Mouse (Mus musculus): Measurements from ENCODE around the gene Strap. TPM values are rescaled to one million over a fixed set of nuclear protein-coding genes. Genes with fewer than 3 reads are reported as not detected.
A peak's percentile ranks its signal among the peaks of the same experiment; 100 is the strongest.

The Strap gene
- 161 and 176 TPM in 2 replicates for polyA plus RNA-seq (2014; fragmentation: Nextera tagmentation; extraction: Ambion mirVana)

DNA sequence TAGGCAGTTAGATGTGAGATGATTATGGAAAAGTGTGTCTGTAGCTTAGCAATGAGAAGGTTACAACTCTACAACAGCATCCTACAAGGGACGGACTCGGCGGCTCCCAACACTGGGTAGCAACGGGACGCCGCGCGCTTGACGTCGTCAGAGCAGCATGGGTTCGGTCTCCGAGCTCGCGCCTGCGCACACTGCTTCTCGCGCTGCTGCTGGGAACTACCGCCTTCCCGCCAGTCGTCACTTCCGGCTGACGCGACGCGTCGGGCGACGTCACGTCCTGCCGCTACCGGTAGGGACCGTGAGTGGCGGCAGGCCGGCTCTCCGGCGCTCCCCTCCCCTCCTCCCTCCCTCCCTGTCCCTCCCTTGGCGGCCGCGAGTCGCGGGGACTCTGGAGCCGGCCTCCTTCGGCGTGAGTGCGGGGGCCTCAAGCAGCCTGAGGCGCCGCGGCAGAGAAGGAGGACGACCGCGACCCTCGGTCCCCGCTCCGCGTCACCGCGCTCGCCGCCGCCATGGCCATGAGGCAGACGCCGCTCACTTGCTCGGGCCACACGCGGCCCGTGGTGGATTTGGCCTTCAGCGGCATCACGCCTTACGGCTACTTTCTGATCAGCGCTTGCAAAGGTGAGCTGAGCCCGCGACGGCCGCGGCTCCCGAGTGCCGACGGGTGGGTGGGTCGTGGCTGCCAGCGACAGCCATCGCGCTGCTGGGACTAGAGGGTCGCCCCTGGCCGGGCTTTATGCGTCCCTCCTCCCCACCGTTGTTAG lies at the start of gene Strap:
Gene Strap, plus strand, starts transcription at position 233 of the 764 bp plus-strand sequence.
- peak within 1 kb of the TSS; percentile 98 for H3K4me3 ChIP-seq (ENCODE audit: low read depth, low read length)
- peak within 1 kb of the TSS; percentile 86 for H3K27ac ChIP-seq (replicated peaks; ENCODE audit: low read depth, low read length)
- H3K4me1 ChIP-seq (ENCODE audit: control insufficient read depth, insufficient read depth, low read length) = peaks cover 14% of the 10 kb centered on the region
- peak; percentile 99 for ATAC-seq (ENCODE audit: low read depth)
- WGBS = under 1% methylated on average over 32 of the region's 86 CpGs
- peak within 1 kb of the TSS; percentile 86 for H3K4me2 ChIP-seq (ENCODE audit: low read depth, low read length)
- peak; percentile 98 for DNase-seq (ENCODE audit: low spot score)
- no peaks in the 10 kb centered on the region for H3K9me3 ChIP-seq (ENCODE audit: control insufficient read depth, low read length)
- H3K27me3 ChIP-seq (replicated peaks; ENCODE audit: control insufficient read depth, insufficient read depth, low read length) = no peaks in the 10 kb centered on the region
- H3K36me3 ChIP-seq (ENCODE audit: control insufficient read depth, insufficient read depth, low read length) = peaks cover 29% of the 10 kb centered on the region
- peak within 1 kb of the TSS; percentile 90 for H3K9ac ChIP-seq (ENCODE audit: low read depth, low read length)

DNA sequence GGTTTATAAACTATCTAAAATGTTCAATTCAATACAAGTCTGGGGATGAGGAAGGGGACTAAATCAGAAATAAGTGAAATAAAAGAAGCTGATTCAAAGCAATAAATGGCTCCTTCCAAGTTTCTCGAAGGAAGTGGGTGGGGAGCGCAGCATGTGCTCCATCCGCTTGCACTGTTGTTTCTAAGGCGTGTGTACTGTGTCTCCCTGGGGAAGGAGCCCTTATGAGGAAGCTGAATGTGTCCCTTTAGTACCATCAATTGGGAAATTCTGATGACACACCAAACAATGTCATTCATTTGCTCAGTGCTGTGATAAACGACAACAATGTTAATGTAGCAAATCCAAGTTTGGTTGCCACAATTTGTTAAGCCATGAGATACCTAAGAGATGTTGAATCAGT lies 47.2 kb upstream of the Strap start:
- no peaks in the 10 kb centered on the region for H3K36me3 ChIP-seq (ENCODE audit: control insufficient read depth, insufficient read depth, low read length)
- no peaks in the 10 kb centered on the region for H3K27me3 ChIP-seq (replicated peaks; ENCODE audit: control insufficient read depth, insufficient read depth, low read length)
- no peak overlapping the region for H3K4me2 ChIP-seq (ENCODE audit: low read depth, low read length)
- peaks cover 10% of the 10 kb centered on the region; the same call in 1 of the 2 replicates for H3K4me1 ChIP-seq (ENCODE audit: control insufficient read depth, insufficient read depth, low read length)
- H3K4me3 ChIP-seq (ENCODE audit: low read depth, low read length) = no peak overlapping the region
- 86% methylated on average over 5 of the region's 5 CpGs for WGBS
- H3K9ac ChIP-seq (ENCODE audit: low read depth, low read length) = no peak overlapping the region
- no peak overlapping the region for H3K27ac ChIP-seq (replicated peaks; ENCODE audit: low read depth, low read length)
- DNase-seq (ENCODE audit: low spot score) = no peak
- H3K9me3 ChIP-seq (ENCODE audit: control insufficient read depth, low read length) = no peaks in the 10 kb centered on the region
- ATAC-seq (ENCODE audit: low read depth) = no peak

DNA sequence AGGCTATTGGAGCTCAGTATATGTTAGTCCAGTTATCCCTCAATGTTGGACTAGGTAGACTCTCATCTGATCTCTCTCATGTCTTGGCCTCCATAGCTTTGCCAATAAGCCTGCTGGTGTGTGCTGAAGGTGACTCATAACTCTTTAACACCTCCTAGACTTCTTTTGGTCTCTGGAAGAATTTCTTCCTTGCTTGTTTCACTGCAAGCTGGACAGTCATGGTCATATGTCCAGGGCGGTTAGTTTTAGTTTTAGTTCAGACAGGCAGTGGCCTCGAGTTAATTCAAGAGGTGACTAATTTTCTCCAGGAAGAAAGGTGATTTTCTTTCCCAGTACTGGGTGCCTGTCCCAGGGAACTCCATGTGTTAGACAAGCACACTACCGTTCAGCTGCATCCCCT lies 46.8 kb upstream of the Strap start:
- Histone ChIP-seq H3K4me2 (ENCODE audit: low read depth, low read length) (no peak overlapping the region), H3K27ac (replicated peaks; ENCODE audit: low read depth, low read length) (no peak overlapping the region), H3K27me3 (replicated peaks; ENCODE audit: control insufficient read depth, insufficient read depth, low read length) (no peaks in the 10 kb centered on the region), H3K9me3 (ENCODE audit: control insufficient read depth, low read length) (no peaks in the 10 kb centered on the region), H3K4me1 (ENCODE audit: control insufficient read depth, insufficient read depth, low read length) (peaks cover 10% of the 10 kb centered on the region; the same call in 1 of the 2 replicates), H3K9ac (ENCODE audit: low read depth, low read length) (no peak overlapping the region), H3K4me3 (ENCODE audit: low read depth, low read length) (no peak overlapping the region), H3K36me3 (ENCODE audit: control insufficient read depth, insufficient read depth, low read length) (no peaks in the 10 kb centered on the region)
- no peak for ATAC-seq (ENCODE audit: low read depth)
- no peak for DNase-seq (ENCODE audit: low spot score)
- WGBS = 77% methylated on average over 3 of the region's 3 CpGs

DNA sequence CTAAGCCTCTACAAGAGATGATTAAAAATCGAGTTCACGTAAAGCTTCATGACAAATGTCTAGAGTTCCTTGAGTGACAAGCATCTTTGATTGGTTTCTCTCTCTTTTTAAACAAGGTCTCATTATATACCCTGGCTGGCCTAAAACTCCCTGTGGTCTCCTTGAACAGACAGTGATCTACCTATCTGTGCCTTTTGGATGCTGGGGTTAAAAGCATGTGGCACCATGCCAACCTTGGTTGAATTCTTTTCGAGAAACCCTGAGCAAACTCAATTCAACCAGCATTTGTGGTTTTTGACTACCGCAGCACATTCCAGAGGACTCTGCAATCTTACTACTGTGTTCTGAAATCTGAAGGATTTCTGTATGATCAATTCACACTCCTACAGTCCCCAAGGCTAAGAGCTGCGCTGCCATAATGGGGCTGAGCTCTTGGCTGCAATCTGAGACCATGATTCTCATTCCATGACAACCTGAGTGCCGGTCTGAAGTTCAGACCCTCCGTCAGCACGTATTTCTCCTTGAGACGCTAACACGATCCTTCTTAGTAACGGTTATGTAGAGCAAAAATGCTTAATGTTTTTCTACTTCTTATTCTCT lies 46.3 kb upstream of the Strap start:
- Histone ChIP-seq H3K9ac (ENCODE audit: low read depth, low read length) (no peak overlapping the region), H3K4me1 (ENCODE audit: control insufficient read depth, insufficient read depth, low read length) (peaks cover 10% of the 10 kb centered on the region; the same call in 1 of the 2 replicates), H3K27ac (replicated peaks; ENCODE audit: low read depth, low read length) (no peak overlapping the region), H3K4me2 (ENCODE audit: low read depth, low read length) (peak overlapping the region; percentile 25), H3K4me3 (ENCODE audit: low read depth, low read length) (no peak overlapping the region), H3K9me3 (ENCODE audit: control insufficient read depth, low read length) (no peaks in the 10 kb centered on the region), H3K27me3 (replicated peaks; ENCODE audit: control insufficient read depth, insufficient read depth, low read length) (no peaks in the 10 kb centered on the region), H3K36me3 (ENCODE audit: control insufficient read depth, insufficient read depth, low read length) (no peaks in the 10 kb centered on the region)
- ATAC-seq (ENCODE audit: low read depth) = peak; percentile 75; the same call in 1 of the 2 replicates
- peak; percentile 69 for DNase-seq (ENCODE audit: low spot score)
- 37% methylated on average over 11 of the region's 11 CpGs for WGBS

DNA sequence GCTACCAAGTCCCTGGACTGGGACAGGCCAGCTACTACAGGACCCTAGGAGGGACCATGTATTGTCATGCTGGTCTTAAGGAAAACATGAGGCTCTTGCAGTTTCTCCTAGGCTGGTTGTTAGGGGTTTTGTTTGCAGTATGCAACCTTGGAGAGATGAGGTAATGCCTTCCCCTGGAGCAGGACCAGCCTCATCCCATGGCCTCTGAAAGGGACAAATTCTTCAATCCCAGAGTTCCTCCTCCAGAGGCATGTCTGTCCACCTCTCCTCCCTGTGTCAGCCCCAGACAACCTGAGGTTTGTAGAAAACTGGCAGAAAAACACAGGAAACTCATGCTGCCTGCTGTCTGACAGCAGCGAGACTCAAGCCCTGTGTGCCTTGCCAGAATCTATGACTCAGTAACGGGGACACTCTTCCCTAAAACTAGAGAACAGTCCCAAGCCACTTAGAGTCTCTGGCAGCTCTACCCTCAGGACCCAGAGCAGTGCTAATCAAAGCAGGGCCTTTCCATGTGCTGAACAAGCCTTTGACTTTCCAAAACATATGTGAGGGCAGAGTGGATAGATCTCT lies 44.2 kb upstream of the Strap start:
- H3K4me3 ChIP-seq (ENCODE audit: low read depth, low read length) = no peak overlapping the region
- 0 out of 2 replicates have a peak, but pooled peaks have one; percentile 37 for ATAC-seq (ENCODE audit: low read depth)

DNA sequence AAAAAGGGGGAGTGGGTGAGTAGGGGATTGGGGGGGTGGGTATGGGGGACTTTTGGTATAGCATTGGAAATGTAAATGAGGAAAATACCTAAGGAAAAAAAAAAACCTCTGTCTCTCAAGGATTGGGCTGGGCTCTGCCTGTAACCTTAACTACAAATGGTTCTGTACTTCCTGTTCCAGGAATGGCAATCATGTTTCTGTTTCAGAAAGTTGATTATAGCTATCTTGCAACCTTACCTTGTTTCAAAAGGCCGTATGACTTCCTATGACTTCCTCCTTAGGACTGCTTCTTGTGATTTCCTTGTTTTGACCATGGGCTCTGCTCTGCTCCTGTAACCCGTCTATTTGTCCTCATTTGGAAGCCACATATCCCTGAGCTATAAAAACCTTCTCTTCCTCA lies 40.6 kb upstream of the Strap start:
- H3K27ac ChIP-seq (replicated peaks; ENCODE audit: low read depth, low read length) = no peak overlapping the region
- no peak for DNase-seq (ENCODE audit: low spot score)
- no peaks in the 10 kb centered on the region for H3K36me3 ChIP-seq (ENCODE audit: control insufficient read depth, insufficient read depth, low read length)
- H3K4me1 ChIP-seq (ENCODE audit: control insufficient read depth, insufficient read depth, low read length) = no peaks in the 10 kb centered on the region
- H3K9ac ChIP-seq (ENCODE audit: low read depth, low read length) = no peak overlapping the region
- no peaks in the 10 kb centered on the region for H3K9me3 ChIP-seq (ENCODE audit: control insufficient read depth, low read length)
- no peaks in the 10 kb centered on the region for H3K27me3 ChIP-seq (replicated peaks; ENCODE audit: control insufficient read depth, insufficient read depth, low read length)
- WGBS = 85% methylated on average over 2 of the region's 2 CpGs
- no peak overlapping the region for H3K4me2 ChIP-seq (ENCODE audit: low read depth, low read length)
- no peak overlapping the region for H3K4me3 ChIP-seq (ENCODE audit: low read depth, low read length)
- ATAC-seq (ENCODE audit: low read depth) = no peak

More for the DNA sequence above, 44.2 kb upstream of the Strap start:
- no peaks in the 10 kb centered on the region for H3K9me3 ChIP-seq (ENCODE audit: control insufficient read depth, low read length)
- no peak overlapping the region for H3K9ac ChIP-seq (ENCODE audit: low read depth, low read length)
- peak; percentile 30 for DNase-seq (ENCODE audit: low spot score)
- H3K27ac ChIP-seq (replicated peaks; ENCODE audit: low read depth, low read length) = no peak overlapping the region
- H3K4me2 ChIP-seq (ENCODE audit: low read depth, low read length) = no peak overlapping the region
- peaks cover 10% of the 10 kb centered on the region; the same call in 1 of the 2 replicates for H3K4me1 ChIP-seq (ENCODE audit: control insufficient read depth, insufficient read depth, low read length)
- H3K36me3 ChIP-seq (ENCODE audit: control insufficient read depth, insufficient read depth, low read length) = no peaks in the 10 kb centered on the region
- WGBS = 43% methylated on average over 2 of the region's 2 CpGs
- H3K27me3 ChIP-seq (replicated peaks; ENCODE audit: control insufficient read depth, insufficient read depth, low read length) = no peaks in the 10 kb centered on the region

DNA sequence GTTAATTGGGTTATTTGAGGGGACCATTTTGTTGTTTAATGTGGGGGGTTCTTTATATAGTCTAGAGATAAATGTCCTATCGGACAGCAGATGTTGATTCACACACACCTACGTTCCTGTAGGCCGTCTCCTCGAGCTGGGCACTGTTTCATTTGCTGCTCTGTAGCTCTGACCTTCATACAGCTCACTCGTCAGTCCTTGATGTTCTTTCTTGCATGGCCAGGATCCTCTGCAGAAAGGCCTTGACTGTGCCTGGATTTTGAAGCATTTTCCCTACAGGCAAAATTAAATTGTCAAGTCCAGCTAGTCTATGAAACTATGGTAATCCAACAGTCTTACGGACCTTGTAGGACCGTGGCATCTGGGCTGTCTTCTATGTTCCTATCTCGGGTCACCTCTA lies 39.8 kb upstream of the Strap start:
- DNase-seq (ENCODE audit: low spot score) (no peak), ATAC-seq (ENCODE audit: low read depth) (no peak)
- Histone ChIP-seq H3K9ac (ENCODE audit: low read depth, low read length) (no peak overlapping the region), H3K27me3 (replicated peaks; ENCODE audit: control insufficient read depth, insufficient read depth, low read length) (no peaks in the 10 kb centered on the region), H3K9me3 (ENCODE audit: control insufficient read depth, low read length) (no peaks in the 10 kb centered on the region), H3K4me3 (ENCODE audit: low read depth, low read length) (no peak overlapping the region), H3K4me1 (ENCODE audit: control insufficient read depth, insufficient read depth, low read length) (no peaks in the 10 kb centered on the region), H3K27ac (replicated peaks; ENCODE audit: low read depth, low read length) (no peak overlapping the region), H3K4me2 (ENCODE audit: low read depth, low read length) (no peak overlapping the region), H3K36me3 (ENCODE audit: control insufficient read depth, insufficient read depth, low read length) (no peaks in the 10 kb centered on the region)
- 88% methylated on average over 8 of the region's 8 CpGs for WGBS

DNA sequence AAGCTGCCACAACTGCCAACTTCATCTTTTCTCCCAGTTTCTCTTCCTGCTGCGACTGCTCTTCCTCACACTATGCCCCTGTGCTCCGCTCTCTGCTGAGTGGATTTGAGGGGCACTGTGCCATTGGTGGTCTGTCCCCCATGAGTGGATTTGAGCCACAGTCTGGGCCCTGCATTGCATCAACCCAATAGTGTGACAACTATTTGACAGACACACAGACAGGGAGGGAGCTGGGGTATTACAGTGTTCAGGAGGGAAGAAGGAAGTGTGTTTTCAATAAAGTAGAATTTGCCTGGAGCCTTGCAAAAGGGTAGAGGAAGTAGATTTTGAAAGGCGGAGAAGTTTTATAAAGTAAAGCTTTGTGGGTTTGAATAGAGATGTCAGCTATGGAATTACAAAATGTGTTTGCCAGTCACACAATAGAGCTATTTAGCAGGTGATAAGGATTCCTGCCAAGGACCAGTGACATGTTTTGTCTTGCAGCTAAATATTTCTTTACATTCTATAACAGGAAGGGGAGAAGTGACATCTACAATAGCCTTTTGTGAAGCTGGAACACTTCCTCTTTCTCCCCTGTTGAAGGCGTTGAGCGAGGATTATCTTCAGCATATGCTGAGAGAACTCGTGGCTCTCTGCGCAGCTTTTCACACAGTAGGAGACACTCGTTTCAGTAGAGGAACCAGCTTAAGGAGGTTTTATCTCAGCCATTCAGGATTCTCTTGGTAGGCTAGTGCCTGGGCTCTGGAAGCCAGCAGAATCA lies 38.3 kb upstream of the Strap start:
- Histone ChIP-seq H3K9me3 (ENCODE audit: control insufficient read depth, low read length) (no peaks in the 10 kb centered on the region), H3K27ac (replicated peaks; ENCODE audit: low read depth, low read length) (peak overlapping the region; percentile 59; the same call in 1 of the 2 replicates), H3K4me2 (ENCODE audit: low read depth, low read length) (no peak overlapping the region), H3K9ac (ENCODE audit: low read depth, low read length) (no peak overlapping the region), H3K4me3 (ENCODE audit: low read depth, low read length) (no peak overlapping the region), H3K27me3 (replicated peaks; ENCODE audit: control insufficient read depth, insufficient read depth, low read length) (no peaks in the 10 kb centered on the region), H3K4me1 (ENCODE audit: control insufficient read depth, insufficient read depth, low read length) (no peaks in the 10 kb centered on the region), H3K36me3 (ENCODE audit: control insufficient read depth, insufficient read depth, low read length) (no peaks in the 10 kb centered on the region)
- ATAC-seq (ENCODE audit: low read depth) = peak; percentile 86
- 50% methylated on average over 8 of the region's 8 CpGs for WGBS
- peak; percentile 74 for DNase-seq (ENCODE audit: low spot score)
